Mouse (Mus musculus) ES-Bruce4 (cell line): ENCODE data around the gene Cracr2a.

ENCODE experiments used
- CTCF ChIP-seq: IDR thresholded peaks from one replicate; pipeline ENCODE4 v1.8.1; 2011; ENCODE audit warnings: low read depth, low read length
- EP300 ChIP-seq: IDR thresholded peaks from 2 replicates; pipeline ENCODE4 v1.6.1; 2011; ENCODE audit warnings: low read depth, low read length; ENCODE audit not compliant: insufficient read depth
- POLR2A ChIP-seq: IDR thresholded peaks from one replicate; pipeline ENCODE4 v1.8.1; 2011; ENCODE audit warnings: low read length; ENCODE audit not compliant: insufficient read depth

DNA sequence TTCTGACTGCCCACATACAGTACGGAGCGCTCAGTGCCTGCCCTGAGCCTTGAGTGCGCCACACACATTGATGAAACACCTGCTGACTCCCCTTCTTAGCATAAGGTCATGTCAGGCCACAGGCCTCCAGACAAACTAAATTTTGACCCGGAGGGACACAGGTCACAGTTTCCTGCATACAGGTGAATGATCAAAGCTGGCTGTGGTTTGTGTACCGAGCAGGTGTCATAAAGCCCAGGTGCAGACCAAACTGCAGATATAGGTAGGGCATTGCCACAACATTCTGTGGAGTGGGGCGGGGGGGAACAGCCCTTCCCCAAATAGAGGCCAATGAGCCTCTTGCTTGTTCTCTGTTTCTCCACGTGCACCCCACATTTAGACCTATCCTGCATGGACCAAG, 119.6 kb downstream of the Cracr2a start:
- TF ChIP-seq EP300: no peak
- no peak for TF ChIP-seq CTCF
- no peak for TF ChIP-seq POLR2A
